Mouse (Mus musculus) adrenal gland, postnatal 0 days (tissue): ENCODE data around the gene Tmem161a. TPM values are rescaled to one million over a fixed set of nuclear protein-coding genes. Genes with fewer than 3 reads are reported as not detected.

Experiments
- polyA plus RNA-seq: library from polyadenylated mRNA; unstranded; fragments of >200 nt; fragmentation: Nextera tagmentation; extraction: Ambion mirVana; gene quantifications from 2 replicates; pipeline ENCODE4 v1.2.1, GENCODE M21; 2015

Gene Tmem161a
- 48.4 and 65.6 TPM in 2 replicates for polyA plus RNA-seq

DNA sequence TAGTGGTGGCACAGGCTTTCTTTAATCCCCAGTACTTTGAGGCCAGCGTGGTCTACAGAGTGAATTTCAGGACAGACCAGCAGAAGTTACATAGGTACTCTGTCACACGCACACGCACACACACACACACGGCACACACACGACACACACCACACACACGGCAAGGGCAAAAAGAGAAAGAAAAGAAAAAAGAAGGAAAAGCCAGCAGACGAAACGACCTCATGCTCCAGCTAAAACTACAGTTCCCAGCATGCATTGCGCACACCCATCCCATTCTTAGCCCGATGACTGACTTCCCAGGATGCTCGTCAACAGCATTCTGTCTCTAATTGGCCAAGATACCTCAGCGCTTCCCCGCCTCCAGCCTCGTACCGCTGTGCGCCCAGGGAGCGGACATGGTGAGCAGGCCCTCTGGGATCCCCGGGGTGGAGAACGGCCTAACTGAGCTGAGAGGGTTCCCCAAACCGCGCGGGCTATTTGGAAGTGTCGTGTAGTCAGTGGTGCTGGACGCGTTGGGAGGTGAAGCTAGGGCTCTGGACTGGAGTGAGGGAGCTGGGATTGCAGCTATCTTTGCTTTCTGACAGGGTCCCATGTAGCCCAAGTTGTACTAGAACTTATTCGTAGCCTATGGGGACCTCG is at the start of gene Tmem161a:
Gene Tmem161a, plus strand, starts transcription at position 314 of the 639 bp plus-strand sequence.

DNA sequence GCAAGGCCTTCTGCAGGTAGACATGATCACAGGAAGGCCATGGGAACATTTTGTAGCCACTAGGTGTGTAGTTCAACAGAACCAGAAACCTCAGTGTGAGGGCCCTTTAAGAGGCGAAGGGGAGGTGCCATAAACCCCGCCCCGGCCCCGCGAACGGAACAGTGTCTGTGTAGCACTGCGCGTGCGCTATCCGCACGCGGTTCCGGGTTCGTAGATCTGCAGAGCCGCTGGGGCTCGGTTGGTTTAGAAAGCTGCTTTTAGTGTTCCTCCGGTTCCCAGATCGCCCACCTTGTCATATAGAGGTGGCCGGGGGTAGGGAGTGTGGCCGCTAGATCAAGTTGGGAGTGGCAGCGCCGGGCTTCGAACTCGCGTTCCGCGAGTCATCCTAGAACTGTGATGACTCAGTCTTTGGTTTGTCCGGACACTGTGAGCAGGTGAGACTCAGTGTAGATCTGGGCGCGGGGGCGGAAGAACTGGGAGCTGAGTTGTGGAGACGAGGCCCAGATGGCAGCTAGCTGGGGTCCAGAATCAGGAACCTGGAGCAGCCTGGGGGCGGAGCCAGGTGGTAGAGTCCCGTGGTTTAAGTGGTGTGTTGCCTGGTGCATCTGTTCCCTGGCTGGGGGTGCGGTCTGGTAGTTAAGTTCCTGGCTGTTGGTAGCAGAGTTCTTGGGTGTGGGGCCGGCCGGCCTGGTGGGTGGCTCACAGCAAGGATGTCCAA is 40.8 kb upstream of the Tmem161a start, which contains the start of gene Nr2c2ap:
Gene Nr2c2ap, plus strand, starts transcription at position 168 of the 718 bp plus-strand sequence.

DNA sequence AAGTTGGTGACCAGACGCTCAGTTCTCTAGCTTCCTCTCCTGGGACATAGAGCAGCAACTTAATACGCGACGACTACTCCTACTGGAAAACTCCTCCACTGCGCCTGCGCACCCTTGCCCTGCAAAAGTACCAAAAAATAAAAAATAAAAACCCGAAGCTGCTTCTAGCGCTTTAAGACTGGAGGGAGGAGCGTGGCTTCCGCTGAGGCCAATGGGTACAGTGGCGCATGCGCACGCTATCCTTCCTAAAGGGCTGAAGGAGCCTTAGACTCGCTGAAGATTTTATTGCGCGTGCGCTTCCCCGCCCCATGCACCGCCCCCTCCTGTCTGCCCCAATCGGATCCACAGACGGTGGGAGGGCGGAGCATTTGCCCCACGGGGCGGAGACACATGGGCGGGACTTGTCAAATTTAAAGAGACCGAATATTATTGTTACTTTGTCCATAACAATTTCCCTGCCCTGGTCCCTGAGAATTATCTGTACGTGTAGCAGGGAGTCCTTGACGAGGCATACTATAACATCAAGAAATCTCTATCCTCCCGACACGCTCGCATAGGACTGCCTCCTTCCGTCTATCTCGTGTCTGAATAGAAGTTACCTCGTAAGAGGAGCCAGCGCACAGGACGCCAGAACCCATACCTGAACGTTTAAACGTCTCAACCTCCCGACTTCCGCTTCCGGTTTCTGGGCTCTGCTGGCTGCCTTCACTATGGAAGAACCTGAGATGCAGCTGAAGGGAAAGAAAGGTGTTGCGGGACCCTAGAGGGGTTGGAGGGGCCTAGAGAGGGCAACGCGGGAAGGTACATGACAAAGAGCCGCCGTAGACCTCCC is 32.9 kb upstream of the Tmem161a start, which contains the start of the genes Rfxank, Borcs8 and Mef2b:
Gene Rfxank, minus strand, starts transcription at position 129 of the 832 bp plus-strand sequence.
Gene Borcs8, plus strand, starts transcription at position 474 of the 832 bp plus-strand sequence.
Gene Mef2b, plus strand, starts transcription at position 686 of the 832 bp plus-strand sequence.

DNA sequence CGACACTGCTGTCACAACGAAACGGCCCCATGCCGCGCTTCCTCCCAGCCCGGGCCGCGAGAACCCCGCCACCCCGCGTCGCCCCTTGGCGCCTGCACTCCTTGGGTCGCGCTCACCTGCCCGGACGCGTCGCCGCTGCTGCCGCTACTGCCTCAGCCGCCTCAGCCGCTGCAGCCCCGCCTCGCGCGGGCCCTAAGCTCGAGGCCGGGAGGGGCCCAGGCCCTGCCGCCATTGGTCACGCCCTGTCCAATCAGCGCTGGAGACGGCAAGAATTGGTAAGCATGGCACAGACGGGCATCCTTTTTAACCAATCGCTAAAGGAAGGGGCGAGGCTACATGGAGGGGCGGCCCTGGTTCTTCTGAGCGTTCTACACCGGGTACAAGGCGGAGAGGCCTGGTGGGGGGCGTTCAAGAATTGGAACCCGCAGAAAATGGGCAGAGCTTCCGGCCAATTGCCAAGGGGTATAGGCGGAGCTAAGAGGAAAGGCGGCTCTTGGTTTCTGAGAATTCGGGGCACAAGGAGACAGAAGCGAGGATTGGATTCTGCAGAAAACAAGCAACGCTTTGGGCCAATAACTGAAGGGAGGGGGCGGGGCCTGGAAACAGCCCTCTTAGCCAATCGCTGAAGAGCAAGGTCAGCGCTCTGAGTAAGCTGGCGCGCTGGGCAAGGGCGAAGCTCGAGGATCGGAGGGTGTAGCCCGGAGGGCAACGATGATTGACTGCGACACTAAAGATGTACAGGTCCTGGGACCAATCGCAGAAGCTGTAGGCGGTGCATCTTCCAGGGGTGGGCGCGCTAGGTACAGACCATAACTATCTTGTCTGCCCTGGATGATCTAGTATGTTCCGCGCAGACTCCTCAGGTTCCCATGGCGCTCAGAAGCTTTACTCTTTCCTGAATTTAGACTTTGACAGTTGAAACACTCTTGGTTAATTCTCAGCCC is 40.2 kb downstream of the Tmem161a start, which contains the start of gene Slc25a42:
Gene Slc25a42, minus strand, starts transcription at position 194 of the 944 bp plus-strand sequence.

Other genes starting within 250 kb of the Tmem161a start
- gene Gatad2a, start 176.0 kb upstream of the Tmem161a start, polyA plus RNA-seq: 25.3 and 39.5 TPM in 2 replicates
- 26.7 and 38.9 TPM in 2 replicates for gene Mau2, start 129.6 kb upstream of the Tmem161a start, polyA plus RNA-seq
- gene Sugp1, start 129.5 kb upstream of the Tmem161a start, polyA plus RNA-seq: 18.3 and 30.9 TPM in 2 replicates
- gene Tm6sf2, start 99.4 kb upstream of the Tmem161a start, polyA plus RNA-seq: 0.86 and 2.7 TPM in 2 replicates
- 0.11 and 0.21 TPM in 2 replicates for gene Hapln4, start 88.9 kb upstream of the Tmem161a start, polyA plus RNA-seq
- 1.6 and 5.1 TPM in 2 replicates for gene Ncan, start 51.5 kb upstream of the Tmem161a start, polyA plus RNA-seq
- gene Nr2c2ap, start 41.0 kb upstream of the Tmem161a start, polyA plus RNA-seq: 35.9 and 39.4 TPM in 2 replicates
- 12.8 and 14.0 TPM in 2 replicates for gene Rfxank, start 33.2 kb upstream of the Tmem161a start, polyA plus RNA-seq
- gene Borcs8, start 32.9 kb upstream of the Tmem161a start, polyA plus RNA-seq: 37.7 and 45.9 TPM in 2 replicates
- gene Mef2b, start 32.6 kb upstream of the Tmem161a start, polyA plus RNA-seq: 0.19 and 0.28 TPM in 2 replicates
- gene Slc25a42, start 39.9 kb downstream of the Tmem161a start, polyA plus RNA-seq: 5.6 and 5.7 TPM in 2 replicates
- 14.4 and 14.5 TPM in 2 replicates for gene Sugp2, start 61.9 kb downstream of the Tmem161a start, polyA plus RNA-seq
- 12.0 and 18.0 TPM in 2 replicates for gene Armc6, start 62.1 kb downstream of the Tmem161a start, polyA plus RNA-seq
- gene Homer3, start 110.5 kb downstream of the Tmem161a start, polyA plus RNA-seq: 26.4 and 30.5 TPM in 2 replicates
- 27.8 and 39.5 TPM in 2 replicates for gene Ddx49, start 130.1 kb downstream of the Tmem161a start, polyA plus RNA-seq
- 287 and 324 TPM in 2 replicates for gene Cope, start 130.2 kb downstream of the Tmem161a start, polyA plus RNA-seq
- gene Cers1, start 143.4 kb downstream of the Tmem161a start, polyA plus RNA-seq: 4.8 and 6.9 TPM in 2 replicates
- 1.3 and 2.1 TPM in 2 replicates for gene Gdf1, start 157.5 kb downstream of the Tmem161a start, polyA plus RNA-seq
- gene Upf1, start 180.9 kb downstream of the Tmem161a start, polyA plus RNA-seq: 9.1 and 11.2 TPM in 2 replicates
- gene Comp, start 201.2 kb downstream of the Tmem161a start, polyA plus RNA-seq: 0.19 and 0.43 TPM in 2 replicates